Mouse (Mus musculus): Measurements from ENCODE around the gene Vav1. TPM values are rescaled to one million over a fixed set of nuclear protein-coding genes. Genes with fewer than 3 reads are reported as not detected.

Vav1 gene
- polyA plus RNA-seq, 1 experiment from 2014 or later, result 2.3 TPM

DNA sequence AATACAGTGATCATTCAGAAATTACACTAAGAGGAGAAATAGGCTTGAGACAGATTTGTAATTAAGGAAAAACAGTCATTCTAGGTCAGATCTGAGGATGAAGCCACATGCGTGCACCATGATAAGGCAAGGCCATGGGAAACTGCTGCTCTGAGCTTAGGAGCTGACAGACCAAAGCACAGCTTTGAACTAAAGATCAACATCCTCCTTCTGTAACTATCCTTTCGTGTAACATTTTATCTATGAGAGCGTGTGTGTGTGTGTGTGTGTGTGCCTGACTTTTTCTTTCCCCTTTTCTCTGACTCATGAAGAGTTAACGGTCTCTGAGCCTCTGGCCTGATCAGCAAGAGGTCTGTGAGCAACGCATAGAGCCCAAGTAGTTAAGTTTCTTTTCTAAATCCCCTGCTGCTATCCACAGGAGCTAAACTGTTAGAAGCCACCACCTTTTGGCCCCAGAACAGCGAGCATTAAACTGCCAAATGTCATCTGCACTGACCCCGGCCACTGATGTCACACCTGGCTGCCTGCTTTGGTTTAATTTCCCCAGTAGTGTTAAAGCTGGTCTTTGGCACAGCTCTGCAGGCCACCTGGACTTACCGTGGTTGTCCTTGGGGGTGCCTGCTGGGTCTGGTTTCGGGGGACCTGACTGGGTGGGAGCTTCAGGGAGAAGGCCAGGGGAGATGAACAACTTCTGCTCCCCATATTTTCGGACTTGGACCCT lies 35.1 kb upstream of the Vav1 start:
- Histone ChIP-seq H3K9ac (ENCODE audit: low read length) (no peak overlapping the region), H3K9me3 (ENCODE audit: control insufficient read depth, low read length) (no peaks in the 10 kb centered on the region), H3K36me3 (ENCODE audit: control insufficient read depth, insufficient read depth, low read length) (no peaks in the 10 kb centered on the region), H3K4me2 (no peak overlapping the region), H3K27me3 (ENCODE audit: control insufficient read depth, insufficient read depth, low read length) (no peaks in the 10 kb centered on the region), H3K4me3 (ENCODE audit: low read depth, low read length) (no peak overlapping the region), H3K4me1 (ENCODE audit: control insufficient read depth, insufficient read depth, low read length) (peaks cover 10% of the 10 kb centered on the region), H3K27ac (ENCODE audit: low read depth, low read length) (no peak overlapping the region)
- WGBS, result 80% methylated on average over 10 of the region's 10 CpGs
- no peak for DNase-seq (ENCODE audit: low spot score, missing footprints)
- no peak for ATAC-seq (ENCODE audit: low FRiP score)

DNA sequence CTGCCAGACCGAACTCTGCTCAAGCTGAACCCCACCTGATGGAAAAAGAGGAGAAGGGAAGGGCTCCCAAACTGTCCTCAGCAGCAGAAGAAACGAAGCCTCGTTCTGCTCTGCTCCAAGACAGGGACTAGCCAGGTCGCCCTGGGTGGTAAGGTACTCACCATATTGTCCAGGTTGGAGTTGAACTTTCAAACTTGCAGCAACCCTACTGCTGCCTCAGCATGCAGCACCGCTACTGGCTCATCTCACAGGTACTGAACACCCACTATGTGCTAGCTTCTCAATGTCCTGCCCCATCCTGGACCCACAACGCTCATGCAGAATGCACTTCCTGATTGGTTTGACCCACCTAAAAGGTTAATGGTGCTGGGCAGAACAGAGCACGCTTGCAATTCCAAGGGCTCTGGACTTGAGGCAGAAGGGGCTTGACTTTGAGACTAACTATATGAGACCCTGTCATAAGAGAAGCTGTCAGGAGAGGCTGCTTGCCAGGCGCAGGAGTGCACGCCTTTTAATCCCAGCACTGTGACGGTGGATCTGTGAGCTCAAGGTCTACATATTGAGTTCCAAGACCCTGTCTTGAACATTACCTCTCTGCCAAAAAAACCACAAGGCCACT lies 33.5 kb upstream of the Vav1 start:
- ATAC-seq (ENCODE audit: low FRiP score), result no peak
- no peak overlapping the region for H3K27ac ChIP-seq (ENCODE audit: low read depth, low read length)

DNA sequence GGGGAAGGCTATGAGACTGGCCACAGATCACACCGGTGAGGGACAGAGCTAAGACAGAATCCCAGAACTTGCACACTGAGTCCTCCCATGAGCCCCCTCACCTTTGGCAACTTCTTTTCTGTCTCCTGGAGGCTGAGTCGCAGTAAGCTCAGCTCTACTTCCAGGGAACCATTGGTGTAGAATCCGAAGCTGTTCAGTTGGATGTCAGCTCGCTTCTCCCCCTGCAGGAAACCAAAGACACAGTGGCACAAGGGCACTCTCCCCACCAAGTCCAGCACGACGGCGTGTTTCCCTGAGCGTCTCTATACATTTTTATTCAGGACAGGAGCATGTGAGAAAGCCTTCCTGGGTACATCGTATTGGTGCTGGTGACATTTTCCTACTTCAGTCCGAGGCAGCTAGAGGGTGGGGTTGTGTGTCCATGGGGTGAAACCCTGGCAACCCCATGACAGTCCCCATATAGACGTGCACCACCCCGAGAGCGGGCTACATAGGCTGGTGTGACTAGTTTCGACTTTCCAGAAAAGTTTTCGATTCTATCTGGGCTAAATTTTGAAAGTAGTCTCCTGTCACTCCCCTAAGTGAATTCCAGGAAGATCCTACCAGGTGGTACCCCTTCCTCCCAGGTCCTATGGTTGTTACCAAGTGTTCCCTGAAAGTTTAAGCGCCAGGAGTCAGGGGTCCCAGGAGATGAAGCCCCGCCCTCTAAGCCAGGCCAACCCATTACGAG lies 32.1 kb upstream of the Vav1 start:
- ATAC-seq (ENCODE audit: low FRiP score) (peak; percentile 5; the same call in 1 of the 2 replicates), DNase-seq (ENCODE audit: low spot score, missing footprints) (no peak)
- no peaks in the 10 kb centered on the region for H3K36me3 ChIP-seq (ENCODE audit: control insufficient read depth, insufficient read depth, low read length)
- H3K27me3 ChIP-seq (ENCODE audit: control insufficient read depth, insufficient read depth, low read length), result no peaks in the 10 kb centered on the region
- peak overlapping the region; percentile 73 for H3K4me2 ChIP-seq
- H3K9ac ChIP-seq (ENCODE audit: low read length), result peak overlapping the region; percentile 81
- WGBS, result 4% methylated on average over 18 of the region's 18 CpGs
- H3K4me1 ChIP-seq (ENCODE audit: control insufficient read depth, insufficient read depth, low read length), result peaks cover 18% of the 10 kb centered on the region
- H3K4me3 ChIP-seq (ENCODE audit: low read depth, low read length), result peak overlapping the region; percentile 69
- H3K9me3 ChIP-seq (ENCODE audit: control insufficient read depth, low read length), result no peaks in the 10 kb centered on the region
- peak overlapping the region; percentile 89 for H3K27ac ChIP-seq (ENCODE audit: low read depth, low read length)

More for the DNA sequence above, 33.5 kb upstream of the Vav1 start:
- no peak overlapping the region for H3K9ac ChIP-seq (ENCODE audit: low read length)
- no peak for DNase-seq (ENCODE audit: low spot score, missing footprints)
- H3K4me2 ChIP-seq, result no peak overlapping the region
- no peaks in the 10 kb centered on the region for H3K36me3 ChIP-seq (ENCODE audit: control insufficient read depth, insufficient read depth, low read length)
- no peaks in the 10 kb centered on the region for H3K9me3 ChIP-seq (ENCODE audit: control insufficient read depth, low read length)
- 91% methylated on average over 10 of the region's 10 CpGs for WGBS
- no peaks in the 10 kb centered on the region for H3K27me3 ChIP-seq (ENCODE audit: control insufficient read depth, insufficient read depth, low read length)
- no peak overlapping the region for H3K4me3 ChIP-seq (ENCODE audit: low read depth, low read length)
- peaks cover 14% of the 10 kb centered on the region for H3K4me1 ChIP-seq (ENCODE audit: control insufficient read depth, insufficient read depth, low read length)

DNA sequence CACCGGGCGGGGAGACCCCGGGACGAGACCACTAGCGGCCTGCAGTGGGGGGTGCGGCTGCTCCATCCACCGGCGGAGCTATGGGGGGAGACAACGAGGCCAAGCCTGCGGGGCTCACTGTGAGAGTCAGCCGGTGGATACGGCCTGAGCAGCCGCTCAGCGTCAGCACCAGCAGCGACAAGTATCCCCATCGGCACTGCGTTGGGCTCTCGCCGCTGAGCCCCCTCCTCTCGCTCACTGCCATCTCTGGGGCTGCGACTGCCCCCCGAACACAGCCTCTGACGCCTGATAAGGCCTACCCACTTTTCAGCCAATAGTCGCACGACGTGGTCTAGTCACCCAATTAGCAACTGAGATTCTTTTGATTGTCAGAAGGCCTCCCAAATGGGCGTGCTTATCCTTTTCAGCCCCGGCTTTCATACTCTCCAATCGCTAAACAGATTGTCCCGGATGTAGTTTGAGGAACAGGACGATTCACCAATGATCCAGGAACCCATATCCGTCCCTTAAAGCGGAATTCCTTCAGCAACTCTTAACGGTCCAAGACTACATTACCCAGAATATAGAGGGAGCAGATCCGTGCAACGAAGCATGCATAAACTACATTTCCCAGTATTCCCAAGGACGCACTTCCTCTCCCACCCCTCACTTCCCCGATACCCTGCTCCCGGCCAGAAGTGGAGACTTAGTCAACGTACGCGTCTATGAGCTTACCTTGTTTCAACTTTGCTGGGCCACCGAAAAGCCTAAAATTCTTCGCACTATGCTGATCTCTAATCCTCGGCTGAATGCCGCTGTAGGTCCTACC lies 31.3 kb upstream of the Vav1 start:
- H3K27ac ChIP-seq (ENCODE audit: low read depth, low read length), result peak overlapping the region; percentile 89
- H3K4me2 ChIP-seq, result peak overlapping the region; percentile 91
- peak overlapping the region; percentile 81 for H3K9ac ChIP-seq (ENCODE audit: low read length)
- peak; percentile 98 for DNase-seq (ENCODE audit: low spot score, missing footprints)
- no peaks in the 10 kb centered on the region for H3K36me3 ChIP-seq (ENCODE audit: control insufficient read depth, insufficient read depth, low read length)
- WGBS, result under 1% methylated on average over 46 of the region's 46 CpGs
- H3K27me3 ChIP-seq (ENCODE audit: control insufficient read depth, insufficient read depth, low read length), result no peaks in the 10 kb centered on the region
- no peaks in the 10 kb centered on the region for H3K9me3 ChIP-seq (ENCODE audit: control insufficient read depth, low read length)
- H3K4me3 ChIP-seq (ENCODE audit: low read depth, low read length), result peak overlapping the region; percentile 69
- H3K4me1 ChIP-seq (ENCODE audit: control insufficient read depth, insufficient read depth, low read length), result peaks cover 18% of the 10 kb centered on the region
- ATAC-seq (ENCODE audit: low FRiP score), result peak; percentile 92

DNA sequence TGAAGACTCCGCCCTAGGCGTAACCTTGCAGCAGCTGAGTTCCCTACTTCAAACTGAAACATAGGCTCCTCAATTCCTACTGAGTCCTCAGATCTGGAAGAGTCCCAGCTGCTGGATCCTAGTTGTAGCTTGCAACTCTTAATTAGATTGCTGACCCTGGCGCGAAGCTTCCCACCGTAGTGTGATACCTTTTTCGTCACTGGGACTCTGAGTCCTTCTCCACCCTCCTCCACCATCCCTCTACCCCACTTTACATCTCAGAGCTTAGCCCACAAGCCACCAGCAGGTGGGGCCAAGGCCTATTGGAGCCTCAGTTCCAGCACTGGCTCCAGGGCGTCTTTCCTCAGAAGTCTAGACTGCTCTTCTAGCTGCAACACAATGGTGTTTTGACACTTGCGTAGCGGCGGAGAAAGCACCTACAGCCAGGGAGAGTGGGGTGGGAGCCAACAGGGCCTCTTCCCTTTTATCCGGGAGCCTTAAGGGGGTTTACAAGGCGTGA lies 30.6 kb upstream of the Vav1 start, which contains the start of gene Gpr108:
TSS of gene Gpr108 (minus strand) at position 246 of the 499 bp plus-strand sequence.
- ATAC-seq (ENCODE audit: low FRiP score) (peak; percentile 51), DNase-seq (ENCODE audit: low spot score, missing footprints) (peak; percentile 97)
- WGBS, result under 1% methylated on average over 12 of the region's 12 CpGs
- peak within 1 kb of the TSS; percentile 89 for H3K27ac ChIP-seq (ENCODE audit: low read depth, low read length)
- H3K4me3 ChIP-seq (ENCODE audit: low read depth, low read length), result peak within 1 kb of the TSS; percentile 69
- H3K9me3 ChIP-seq (ENCODE audit: control insufficient read depth, low read length), result no peaks in the 10 kb centered on the region
- H3K4me1 ChIP-seq (ENCODE audit: control insufficient read depth, insufficient read depth, low read length), result peaks cover 18% of the 10 kb centered on the region
- no peaks in the 10 kb centered on the region for H3K36me3 ChIP-seq (ENCODE audit: control insufficient read depth, insufficient read depth, low read length)
- H3K9ac ChIP-seq (ENCODE audit: low read length), result peak within 1 kb of the TSS; percentile 81
- peak within 1 kb of the TSS; percentile 91 for H3K4me2 ChIP-seq
- no peaks in the 10 kb centered on the region for H3K27me3 ChIP-seq (ENCODE audit: control insufficient read depth, insufficient read depth, low read length)

DNA sequence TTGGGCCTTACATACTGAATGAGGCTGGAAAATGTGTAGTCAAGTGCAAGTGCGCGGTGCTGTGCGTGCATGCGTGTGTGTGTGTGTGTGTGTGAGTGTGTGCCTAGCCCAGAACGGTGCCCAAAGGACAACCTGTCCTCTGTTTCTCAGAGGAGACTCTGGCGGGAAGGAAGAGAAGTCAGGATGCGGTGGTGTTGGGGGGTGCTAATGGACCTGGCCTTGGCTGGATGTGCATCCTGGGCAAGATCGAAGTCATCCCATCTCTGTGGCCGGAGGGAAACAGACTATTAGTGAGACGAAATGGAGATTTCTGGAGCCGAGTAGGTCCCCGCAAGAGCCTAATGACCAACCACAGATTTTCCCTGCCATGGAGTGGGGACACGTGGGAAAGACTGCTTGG lies 30.1 kb upstream of the Vav1 start:
- peak overlapping the region; percentile 56 for H3K9ac ChIP-seq (ENCODE audit: low read length)
- H3K27me3 ChIP-seq (ENCODE audit: control insufficient read depth, insufficient read depth, low read length), result no peaks in the 10 kb centered on the region
- peak overlapping the region; percentile 91 for H3K4me2 ChIP-seq
- H3K4me1 ChIP-seq (ENCODE audit: control insufficient read depth, insufficient read depth, low read length), result peaks cover 18% of the 10 kb centered on the region
- DNase-seq (ENCODE audit: low spot score, missing footprints) (peak; percentile 92), ATAC-seq (ENCODE audit: low FRiP score) (no peak)
- H3K4me3 ChIP-seq (ENCODE audit: low read depth, low read length), result peak overlapping the region; percentile 63
- H3K27ac ChIP-seq (ENCODE audit: low read depth, low read length), result peak overlapping the region; percentile 52
- no peaks in the 10 kb centered on the region for H3K9me3 ChIP-seq (ENCODE audit: control insufficient read depth, low read length)
- 0 out of 2 replicates have a peak, but pooled peaks cover 2% of the 10 kb centered on the region for H3K36me3 ChIP-seq (ENCODE audit: control insufficient read depth, insufficient read depth, low read length)
- 13% methylated on average over 13 of the region's 13 CpGs for WGBS

DNA sequence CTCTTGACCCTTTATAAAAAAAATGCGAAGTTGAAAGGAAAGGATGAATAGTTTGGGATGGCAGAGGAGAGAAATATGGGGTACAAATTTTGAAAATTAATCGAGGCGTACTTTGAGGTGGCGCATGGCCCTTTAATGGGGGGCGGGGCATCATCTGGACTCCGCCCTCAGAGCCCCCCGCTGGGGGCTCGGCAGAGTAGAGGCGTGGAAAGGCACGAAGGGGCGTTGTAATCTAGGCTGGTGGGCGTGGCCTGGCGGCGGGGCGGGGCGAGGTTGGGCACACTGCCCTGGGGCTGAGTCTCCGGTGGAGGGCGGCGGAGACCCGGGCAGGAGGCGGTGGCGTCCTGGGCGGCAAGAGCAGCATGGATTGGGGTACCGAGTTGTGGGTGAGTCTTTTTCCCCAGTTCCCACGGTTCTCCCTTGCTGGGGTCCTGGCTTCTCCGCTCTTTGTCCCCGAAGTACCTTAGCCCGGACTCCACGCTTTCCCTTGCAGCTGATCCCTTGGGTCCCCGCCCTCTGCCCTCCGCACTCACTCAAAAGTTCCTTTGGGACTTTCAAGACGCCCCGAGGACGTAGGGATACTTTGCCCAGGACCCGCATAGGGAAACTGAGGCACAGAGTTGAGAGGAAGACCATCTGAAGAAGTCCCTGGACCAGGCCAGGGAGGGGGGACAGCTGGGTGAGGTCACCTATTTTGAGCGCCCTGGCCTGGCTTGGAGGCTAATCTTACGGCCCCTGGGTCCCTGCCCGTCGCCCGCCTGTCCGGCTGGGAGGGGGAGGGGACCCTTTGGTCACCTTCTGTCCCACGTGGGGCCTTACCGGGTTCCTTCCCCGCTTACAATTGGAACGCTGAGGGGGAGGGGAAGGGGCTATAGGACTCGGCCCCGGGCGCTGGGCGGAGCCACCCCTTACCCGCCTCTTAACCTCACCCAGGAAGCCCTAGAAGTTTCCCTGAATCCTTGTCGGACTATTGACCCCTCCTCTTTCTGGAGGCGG lies 29.4 kb upstream of the Vav1 start, which contains the start of gene Trip10:
TSS of gene Trip10 (plus strand) at position 270 of the 996 bp plus-strand sequence.
- Histone ChIP-seq H3K36me3 (ENCODE audit: control insufficient read depth, insufficient read depth, low read length) (peaks cover 3% of the 10 kb centered on the region; the same call in 1 of the 2 replicates), H3K9ac (ENCODE audit: low read length) (peak within 1 kb of the TSS; percentile 62), H3K4me3 (ENCODE audit: low read depth, low read length) (peak within 1 kb of the TSS; percentile 63), H3K27me3 (ENCODE audit: control insufficient read depth, insufficient read depth, low read length) (no peaks in the 10 kb centered on the region), H3K4me1 (ENCODE audit: control insufficient read depth, insufficient read depth, low read length) (peaks cover 18% of the 10 kb centered on the region), H3K4me2 (peak within 1 kb of the TSS; percentile 91), H3K27ac (ENCODE audit: low read depth, low read length) (peak within 1 kb of the TSS; percentile 52), H3K9me3 (ENCODE audit: control insufficient read depth, low read length) (no peaks in the 10 kb centered on the region)
- DNase-seq (ENCODE audit: low spot score, missing footprints) (peak; percentile 100), ATAC-seq (ENCODE audit: low FRiP score) (peak; percentile 65)
- WGBS, result under 1% methylated on average over 45 of the region's 52 CpGs

Data from midbrain, embryonic 11.5 days (tissue).